8 mouse cellular contexts compared by ENCODE assay signal in genomic region chr11:98021118-98021517, GRCm38 (mm10). TPM values are rescaled to one million over a fixed set of nuclear protein-coding genes. Genes with fewer than 3 reads are reported as not detected.
DNase-seq lines count a peak whose midpoint lies in the region; ATAC-seq lines count a peak whose summit lies in the region.

No protein-coding gene starts in this region.

- peak overlapping the region; percentile 78 for H3K4me3 ChIP-seq in heart, embryonic 16.5 days (ENCODE audit: low read length)
- peak overlapping the region; percentile 76 for H3K4me3 ChIP-seq in embryonic facial prominence, embryonic 12.5 days
- H3K4me3 ChIP-seq in hindbrain, embryonic 12.5 days, result peak overlapping the region; percentile 56
- peak overlapping the region; percentile 83 for H3K4me3 ChIP-seq in midbrain, embryonic 13.5 days (replicated peaks)

- no peaks in the 10 kb centered on the region for H3K9me3 ChIP-seq in heart, embryonic 16.5 days (replicated peaks; ENCODE audit: control insufficient read depth, low read length)
- no peaks in the 10 kb centered on the region for H3K9me3 ChIP-seq in embryonic facial prominence, embryonic 12.5 days
- no peaks in the 10 kb centered on the region for H3K9me3 ChIP-seq in hindbrain, embryonic 12.5 days (replicated peaks)
- H3K9me3 ChIP-seq in midbrain, embryonic 13.5 days, result no peaks in the 10 kb centered on the region

- no peak overlapping the region for H3K27ac ChIP-seq in heart, embryonic 16.5 days (ENCODE audit: low read length)
- no peak overlapping the region for H3K27ac ChIP-seq in embryonic facial prominence, embryonic 12.5 days
- 0 out of 2 replicates have a peak overlapping the region, but pooled peaks have one; percentile 91 for H3K27ac ChIP-seq in hindbrain, embryonic 12.5 days
- H3K27ac ChIP-seq in midbrain, embryonic 13.5 days, result peak overlapping the region; percentile 97; the same call in 1 of the 2 replicates

- no peaks in the 10 kb centered on the region for H3K36me3 ChIP-seq in heart, embryonic 16.5 days (ENCODE audit: control insufficient read depth, insufficient read depth)
- peaks cover 19% of the 10 kb centered on the region for H3K36me3 ChIP-seq in embryonic facial prominence, embryonic 12.5 days
- H3K36me3 ChIP-seq in hindbrain, embryonic 12.5 days, result peaks cover 22% of the 10 kb centered on the region
- peaks cover 23% of the 10 kb centered on the region for H3K36me3 ChIP-seq in midbrain, embryonic 13.5 days

- WGBS in heart, embryonic 16.5 days, result 44% methylated on average over 2 of the region's 2 CpGs
- 44% methylated on average over 2 of the region's 2 CpGs for WGBS in embryonic facial prominence, embryonic 12.5 days
- WGBS in hindbrain, embryonic 12.5 days, result 45% methylated on average over 2 of the region's 2 CpGs
- WGBS in midbrain, embryonic 13.5 days, result 52% methylated on average over 2 of the region's 2 CpGs

- DNase-seq in heart, adult 9 months (ENCODE audit: low spot score in 2 of 2), result no peak
- no peak for DNase-seq in embryo, embryonic 10.5 days (ENCODE audit: low spot score)
- DNase-seq in spleen, adult 12 weeks (ENCODE audit: low spot score), result no peak
- no peak for DNase-seq in spleen, postnatal 10 days (ENCODE audit: low spot score in 2 of 2)

- no peak for ATAC-seq in heart, embryonic 16.5 days (replicated peaks; ENCODE audit: extremely low read depth, insufficient read depth, low FRiP score)
- no peak for ATAC-seq in embryonic facial prominence, embryonic 12.5 days (ENCODE audit: insufficient number of reproducible peaks, insufficient read depth, low FRiP score, low TSS enrichment)
- no peak for ATAC-seq in hindbrain, embryonic 12.5 days (ENCODE audit: low FRiP score)
- no peak for ATAC-seq in midbrain, embryonic 13.5 days

- no peaks in the 10 kb centered on the region for H3K27me3 ChIP-seq in heart, embryonic 16.5 days (ENCODE audit: control insufficient read depth, insufficient read depth, low read length)
- no peaks in the 10 kb centered on the region for H3K27me3 ChIP-seq in embryonic facial prominence, embryonic 12.5 days
- H3K27me3 ChIP-seq in hindbrain, embryonic 12.5 days, result no peaks in the 10 kb centered on the region
- no peaks in the 10 kb centered on the region for H3K27me3 ChIP-seq in midbrain, embryonic 13.5 days

- H3K4me2 ChIP-seq in heart, embryonic 16.5 days (ENCODE audit: low read depth, low read length), result peak overlapping the region; percentile 99
- H3K4me2 ChIP-seq in embryonic facial prominence, embryonic 12.5 days (replicated peaks), result peak overlapping the region; percentile 85
- H3K4me2 ChIP-seq in hindbrain, embryonic 12.5 days (replicated peaks), result peak overlapping the region; percentile 78
- peak overlapping the region; percentile 86 for H3K4me2 ChIP-seq in midbrain, embryonic 13.5 days (replicated peaks)

- H3K4me1 ChIP-seq in heart, embryonic 16.5 days (ENCODE audit: control insufficient read depth, insufficient read depth, low read length), result peaks cover 20% of the 10 kb centered on the region
- H3K4me1 ChIP-seq in embryonic facial prominence, embryonic 12.5 days, result peaks cover 47% of the 10 kb centered on the region
- H3K4me1 ChIP-seq in hindbrain, embryonic 12.5 days, result peaks cover 53% of the 10 kb centered on the region
- H3K4me1 ChIP-seq in midbrain, embryonic 13.5 days (replicated peaks), result peaks cover 56% of the 10 kb centered on the region

- H3K9ac ChIP-seq in heart, embryonic 16.5 days (ENCODE audit: low read length), result no peak overlapping the region
- peak overlapping the region; percentile 86 for H3K9ac ChIP-seq in embryonic facial prominence, embryonic 12.5 days
- H3K9ac ChIP-seq in hindbrain, embryonic 12.5 days, result peak overlapping the region; percentile 76
- H3K9ac ChIP-seq in midbrain, embryonic 13.5 days (replicated peaks), result peak overlapping the region; percentile 94

RNA-seq across cellular contexts. Expression of gene Cacnb1, which starts 1.7 kb away (rescaled TPM):
- polyA plus RNA-seq in heart, embryonic 16.5 days (2015; fragmentation: Nextera tagmentation; extraction: Ambion mirVana), result 6.3 and 6.7 TPM in 2 replicates
- polyA plus RNA-seq in embryonic facial prominence, embryonic 12.5 days (2016; fragmentation: Nextera tagmentation; extraction: Ambion mirVana), result 14.8 and 16.6 TPM in 2 replicates
- 39.6 and 43.5 TPM in 2 replicates for polyA plus RNA-seq in hindbrain, embryonic 12.5 days (2016; fragmentation: Nextera tagmentation; extraction: Ambion mirVana)
- polyA plus RNA-seq in midbrain, embryonic 13.5 days (2015; fragmentation: Nextera tagmentation; extraction: Ambion mirVana), result 49.8 and 51.8 TPM in 2 replicates

RNA-seq across cellular contexts. Expression of gene Rpl19, which starts 5.4 kb away (rescaled TPM):
- 596 and 670 TPM in 2 replicates for polyA plus RNA-seq in heart, embryonic 16.5 days (2015; fragmentation: Nextera tagmentation; extraction: Ambion mirVana)
- polyA plus RNA-seq in embryonic facial prominence, embryonic 12.5 days (2016; fragmentation: Nextera tagmentation; extraction: Ambion mirVana), result 942 and 959 TPM in 2 replicates
- polyA plus RNA-seq in hindbrain, embryonic 12.5 days (2016; fragmentation: Nextera tagmentation; extraction: Ambion mirVana), result 675 and 726 TPM in 2 replicates
- polyA plus RNA-seq in midbrain, embryonic 13.5 days (2015; fragmentation: Nextera tagmentation; extraction: Ambion mirVana), result 699 and 710 TPM in 2 replicates

RNA-seq across cellular contexts. Expression of gene Arl5c, which starts 25.1 kb away (rescaled TPM):
- 7.7 and 13.2 TPM in 2 replicates for polyA plus RNA-seq in heart, embryonic 16.5 days (2015; fragmentation: Nextera tagmentation; extraction: Ambion mirVana)
- 6.9 and 7.6 TPM in 2 replicates for polyA plus RNA-seq in embryonic facial prominence, embryonic 12.5 days (2016; fragmentation: Nextera tagmentation; extraction: Ambion mirVana)
- polyA plus RNA-seq in hindbrain, embryonic 12.5 days (2016; fragmentation: Nextera tagmentation; extraction: Ambion mirVana), result 5.7 and 7.0 TPM in 2 replicates
- polyA plus RNA-seq in midbrain, embryonic 13.5 days (2015; fragmentation: Nextera tagmentation; extraction: Ambion mirVana), result 8.0 and 10.5 TPM in 2 replicates

RNA-seq across cellular contexts. Expression of gene Stac2, which starts 32.1 kb away (rescaled TPM):
- 0.62 and 0.75 TPM in 2 replicates for polyA plus RNA-seq in heart, embryonic 16.5 days (2015; fragmentation: Nextera tagmentation; extraction: Ambion mirVana)
- 0.65 and 0.67 TPM in 2 replicates for polyA plus RNA-seq in embryonic facial prominence, embryonic 12.5 days (2016; fragmentation: Nextera tagmentation; extraction: Ambion mirVana)
- 2.1 and 2.2 TPM in 2 replicates for polyA plus RNA-seq in hindbrain, embryonic 12.5 days (2016; fragmentation: Nextera tagmentation; extraction: Ambion mirVana)
- 1.6 and 1.7 TPM in 2 replicates for polyA plus RNA-seq in midbrain, embryonic 13.5 days (2015; fragmentation: Nextera tagmentation; extraction: Ambion mirVana)

RNA-seq across cellular contexts. Expression of gene Plxdc1, which starts 34.9 kb away (rescaled TPM):
- polyA plus RNA-seq in heart, embryonic 16.5 days (2015; fragmentation: Nextera tagmentation; extraction: Ambion mirVana), result 1.8 and 2.6 TPM in 2 replicates
- polyA plus RNA-seq in embryonic facial prominence, embryonic 12.5 days (2016; fragmentation: Nextera tagmentation; extraction: Ambion mirVana), result 0.32 and 0.70 TPM in 2 replicates
- polyA plus RNA-seq in hindbrain, embryonic 12.5 days (2016; fragmentation: Nextera tagmentation; extraction: Ambion mirVana), result 0.13 and 0.26 TPM in 2 replicates
- polyA plus RNA-seq in midbrain, embryonic 13.5 days (2015; fragmentation: Nextera tagmentation; extraction: Ambion mirVana), result 0.38 and 0.63 TPM in 2 replicates

Comparison
In these comparisons a context has a peak if more than half of its experiments do, and no peak if none do; other contexts are left out.
1. H3K27ac ChIP-seq: peak in hindbrain, embryonic 12.5 days (single experiment) and midbrain, embryonic 13.5 days (single experiment); none in heart, embryonic 16.5 days (single experiment) and embryonic facial prominence, embryonic 12.5 days (single experiment).
2. Peak in every context shown above with its lines, with median percentiles within 50 percentile points of each other: H3K4me2 ChIP-seq and H3K4me3 ChIP-seq.